Mouse (Mus musculus): ENCODE measurements at regions not wholly inside any gene's neighbourhood (a gene's known extent, or its start where the extent isn't known, plus 50 kb on each side); places are given as distances from the start of the nearest gene placed in this dataset.

DNA sequence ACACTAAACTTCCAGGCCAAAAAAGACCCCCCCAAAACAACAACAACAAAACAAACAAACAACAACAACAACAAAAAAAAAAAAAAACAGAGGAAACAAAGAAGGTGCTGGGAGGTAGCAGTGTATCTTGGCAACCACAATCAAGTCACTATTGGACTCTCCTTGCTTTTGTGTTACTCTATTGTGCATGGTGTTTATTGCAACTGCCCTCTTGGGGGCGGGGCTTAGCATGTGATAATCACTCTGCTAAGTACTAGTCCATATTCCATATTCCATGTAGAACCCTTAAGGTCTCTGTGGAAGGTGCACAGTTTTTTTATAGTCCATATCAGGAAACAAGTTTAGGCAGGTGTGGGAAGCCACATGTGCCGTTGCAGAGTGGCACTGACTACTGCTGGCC, 200.7 kb downstream of the Sec16b start:
- H3K9me3 ChIP-seq (ENCODE audit: control insufficient read depth, low read length) = no peaks in the 10 kb centered on the region
- DNase-seq (ENCODE audit: low spot score) (no peak), ATAC-seq (ENCODE audit: low FRiP score, low TSS enrichment) (no peak)
- H3K4me1 ChIP-seq (replicated peaks; ENCODE audit: control insufficient read depth, insufficient read depth) = no peaks in the 10 kb centered on the region
- WGBS = 78% methylated on average over 2 of the region's 2 CpGs
- H3K9ac ChIP-seq (ENCODE audit: low read length) = no peak overlapping the region
- no peaks in the 10 kb centered on the region for H3K36me3 ChIP-seq (ENCODE audit: control insufficient read depth, insufficient read depth, low read length)
- no peak for TF ChIP-seq EP300 (optimal IDR thresholded peaks at IDR 0.05)
- TF ChIP-seq CTCF (IDR thresholded peaks at IDR 0.05; ENCODE audit: low read depth) = no peak
- no peak overlapping the region for H3K4me3 ChIP-seq (ENCODE audit: low read depth, low read length)
- H3K27ac ChIP-seq (replicated peaks) = no peak overlapping the region
- H3K27me3 ChIP-seq (ENCODE audit: control insufficient read depth, insufficient read depth, low read length) = no peaks in the 10 kb centered on the region
- no peak overlapping the region for H3K4me2 ChIP-seq (replicated peaks; ENCODE audit: low read depth)

DNA sequence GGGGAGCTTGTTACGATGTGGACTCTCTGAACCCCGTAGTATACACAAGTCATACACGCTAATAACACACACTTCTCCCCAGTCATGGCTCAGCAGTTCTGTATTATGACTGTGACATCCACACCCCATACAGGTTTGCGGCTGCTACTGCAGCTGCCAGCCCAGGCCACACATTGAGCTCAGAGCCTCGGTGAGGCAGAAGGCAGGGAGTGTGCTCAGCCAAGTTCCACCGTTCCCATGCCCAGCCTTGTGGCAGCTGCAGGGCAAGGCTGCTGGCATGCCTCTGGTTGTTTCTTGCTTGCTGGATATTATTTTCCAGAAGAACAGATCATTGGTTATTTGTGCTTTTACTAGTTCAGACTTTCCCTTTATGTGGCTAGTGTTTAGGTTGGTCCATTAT, 202.6 kb downstream of the Sec16b start:
- Histone ChIP-seq H3K27ac (replicated peaks) (no peak overlapping the region), H3K27me3 (ENCODE audit: control insufficient read depth, insufficient read depth, low read length) (no peaks in the 10 kb centered on the region), H3K4me1 (replicated peaks; ENCODE audit: control insufficient read depth, insufficient read depth) (no peaks in the 10 kb centered on the region), H3K9ac (ENCODE audit: low read length) (no peak overlapping the region), H3K4me2 (replicated peaks; ENCODE audit: low read depth) (no peak overlapping the region), H3K4me3 (ENCODE audit: low read depth, low read length) (no peak overlapping the region), H3K36me3 (ENCODE audit: control insufficient read depth, insufficient read depth, low read length) (no peaks in the 10 kb centered on the region), H3K9me3 (ENCODE audit: control insufficient read depth, low read length) (no peaks in the 10 kb centered on the region)
- no peak for TF ChIP-seq EP300 (optimal IDR thresholded peaks at IDR 0.05)
- TF ChIP-seq CTCF (IDR thresholded peaks at IDR 0.05; ENCODE audit: low read depth) = no peak
- WGBS = 84% methylated on average over 6 of the region's 6 CpGs
- DNase-seq (ENCODE audit: low spot score) (no peak), ATAC-seq (ENCODE audit: low FRiP score, low TSS enrichment) (no peak)

- TF ChIP-seq EP300 (optimal IDR thresholded peaks at IDR 0.05) = no peak
- no peak for TF ChIP-seq CTCF (IDR thresholded peaks at IDR 0.05; ENCODE audit: low read depth)
- Histone ChIP-seq H3K36me3 (ENCODE audit: control insufficient read depth, insufficient read depth, low read length) (no peaks in the 10 kb centered on the region), H3K27me3 (ENCODE audit: control insufficient read depth, insufficient read depth, low read length) (no peaks in the 10 kb centered on the region), H3K9me3 (ENCODE audit: control insufficient read depth, low read length) (no peaks in the 10 kb centered on the region), H3K4me3 (ENCODE audit: low read depth, low read length) (no peak overlapping the region), H3K4me2 (replicated peaks; ENCODE audit: low read depth) (no peak overlapping the region), H3K9ac (ENCODE audit: low read length) (no peak overlapping the region), H3K4me1 (replicated peaks; ENCODE audit: control insufficient read depth, insufficient read depth) (no peaks in the 10 kb centered on the region), H3K27ac (replicated peaks) (no peak overlapping the region)
- ATAC-seq (ENCODE audit: low FRiP score, low TSS enrichment) = no peak
- DNase-seq (ENCODE audit: low spot score) = no peak
- WGBS = 61% methylated on average over 2 of the region's 2 CpGs
These were observed 204.3 kb downstream of the Sec16b start for GRCm38 (mm10) chr1:157710870-157711269.

GRCm38 (mm10) chr1:157712519-157712918, 206.0 kb downstream of the Sec16b start:
- no peaks in the 10 kb centered on the region for H3K27me3 ChIP-seq (ENCODE audit: control insufficient read depth, insufficient read depth, low read length)
- no peak overlapping the region for H3K4me3 ChIP-seq (ENCODE audit: low read depth, low read length)
- 29% methylated on average over 2 of the region's 2 CpGs for WGBS
- DNase-seq (ENCODE audit: low spot score) (no peak), ATAC-seq (ENCODE audit: low FRiP score, low TSS enrichment) (no peak)
- H3K9me3 ChIP-seq (ENCODE audit: control insufficient read depth, low read length) = no peaks in the 10 kb centered on the region
- H3K36me3 ChIP-seq (ENCODE audit: control insufficient read depth, insufficient read depth, low read length) = no peaks in the 10 kb centered on the region
- H3K4me2 ChIP-seq (replicated peaks; ENCODE audit: low read depth) = no peak overlapping the region
- TF ChIP-seq CTCF (IDR thresholded peaks at IDR 0.05; ENCODE audit: low read depth) (no peak), EP300 (optimal IDR thresholded peaks at IDR 0.05) (no peak)
- H3K4me1 ChIP-seq (replicated peaks; ENCODE audit: control insufficient read depth, insufficient read depth) = no peaks in the 10 kb centered on the region
- no peak overlapping the region for H3K9ac ChIP-seq (ENCODE audit: low read length)
- no peak overlapping the region for H3K27ac ChIP-seq (replicated peaks)

DNA sequence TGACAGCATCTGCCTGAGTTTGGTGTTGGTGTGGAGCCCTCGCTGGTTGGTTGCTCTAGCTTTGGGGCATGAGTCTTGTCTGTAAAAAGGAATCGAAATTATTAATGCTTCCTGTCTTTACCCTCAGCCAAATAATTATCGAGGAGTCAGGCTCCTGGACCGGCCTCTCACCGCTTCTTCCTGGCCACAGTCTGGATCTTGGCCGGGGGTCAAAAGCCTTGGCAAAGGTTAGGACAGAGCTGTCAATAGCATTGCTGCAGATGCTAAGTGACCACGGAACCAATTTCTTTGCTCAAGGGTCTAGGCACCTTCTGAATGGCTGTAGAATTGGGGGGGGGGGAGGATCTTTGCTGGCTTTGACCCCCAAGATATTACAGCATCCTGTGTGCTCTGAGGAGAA, 207.3 kb downstream of the Sec16b start:
- no peak overlapping the region for H3K4me2 ChIP-seq (replicated peaks; ENCODE audit: low read depth)
- no peaks in the 10 kb centered on the region for H3K36me3 ChIP-seq (ENCODE audit: control insufficient read depth, insufficient read depth, low read length)
- H3K9me3 ChIP-seq (ENCODE audit: control insufficient read depth, low read length) = no peaks in the 10 kb centered on the region
- no peak for ATAC-seq (ENCODE audit: low FRiP score, low TSS enrichment)
- H3K9ac ChIP-seq (ENCODE audit: low read length) = no peak overlapping the region
- H3K4me3 ChIP-seq (ENCODE audit: low read depth, low read length) = no peak overlapping the region
- H3K27me3 ChIP-seq (ENCODE audit: control insufficient read depth, insufficient read depth, low read length) = no peaks in the 10 kb centered on the region
- no peak for DNase-seq (ENCODE audit: low spot score)
- H3K27ac ChIP-seq (replicated peaks) = no peak overlapping the region
- WGBS = 80% methylated on average over 7 of the region's 7 CpGs
- no peaks in the 10 kb centered on the region for H3K4me1 ChIP-seq (replicated peaks; ENCODE audit: control insufficient read depth, insufficient read depth)
- TF ChIP-seq EP300 (optimal IDR thresholded peaks at IDR 0.05) = no peak
- no peak for TF ChIP-seq CTCF (IDR thresholded peaks at IDR 0.05; ENCODE audit: low read depth)

DNA sequence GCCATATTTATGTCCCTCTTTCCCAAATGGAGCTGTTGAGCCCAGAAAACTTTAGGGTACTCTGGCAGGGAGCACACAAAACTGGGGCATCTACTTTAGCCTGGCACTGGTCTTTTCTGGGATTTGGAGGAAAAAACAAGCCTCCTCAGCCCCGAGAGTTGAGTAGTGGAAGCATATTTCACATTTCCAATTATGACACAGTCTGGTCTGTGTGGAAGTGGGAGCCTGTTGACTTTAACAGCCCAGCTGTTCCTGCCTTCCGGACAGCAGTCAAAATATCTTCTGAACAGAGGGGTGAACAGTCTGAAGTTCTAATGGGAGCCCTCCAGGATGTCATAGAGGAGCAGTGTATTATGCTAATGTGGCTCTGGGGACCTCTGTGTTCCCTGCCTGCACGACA, 209.1 kb downstream of the Sec16b start:
- 47% methylated on average over 3 of the region's 3 CpGs for WGBS
- H3K27me3 ChIP-seq (ENCODE audit: control insufficient read depth, insufficient read depth, low read length) = no peaks in the 10 kb centered on the region
- no peak for DNase-seq (ENCODE audit: low spot score)

More for the DNA sequence above, 209.1 kb downstream of the Sec16b start:
- ATAC-seq (ENCODE audit: low FRiP score, low TSS enrichment) = no peak
- Histone ChIP-seq H3K4me3 (ENCODE audit: low read depth, low read length) (no peak overlapping the region), H3K4me2 (replicated peaks; ENCODE audit: low read depth) (no peak overlapping the region), H3K9me3 (ENCODE audit: control insufficient read depth, low read length) (no peaks in the 10 kb centered on the region), H3K4me1 (replicated peaks; ENCODE audit: control insufficient read depth, insufficient read depth) (no peaks in the 10 kb centered on the region), H3K9ac (ENCODE audit: low read length) (no peak overlapping the region), H3K36me3 (ENCODE audit: control insufficient read depth, insufficient read depth, low read length) (no peaks in the 10 kb centered on the region), H3K27ac (replicated peaks) (no peak overlapping the region)
- TF ChIP-seq EP300 (optimal IDR thresholded peaks at IDR 0.05) (no peak), CTCF (IDR thresholded peaks at IDR 0.05; ENCODE audit: low read depth) (no peak)
